Mouse (Mus musculus): ENCODE measurements at regions not wholly inside any gene's neighbourhood (a gene's known extent, or its start where the extent isn't known, plus 50 kb on each side); places are given as distances from the start of the nearest gene placed in this dataset.

GRCm38 (mm10) chr2:163138688-163139385, 51.2 kb upstream of the Gtsf1l start:
- DNase-seq (ENCODE audit: low spot score in 2 of 2): peak; percentile 39 to 66

- no peak for DNase-seq (ENCODE audit: low spot score in 2 of 2)
Observed at GRCm38 (mm10) chr2:163142762-163143388, 55.2 kb upstream of the Gtsf1l start.

GRCm38 (mm10) chr2:163143413-163143812, 55.8 kb upstream of the Gtsf1l start:
- no peak for DNase-seq (ENCODE audit: low spot score in 2 of 2)

DNA sequence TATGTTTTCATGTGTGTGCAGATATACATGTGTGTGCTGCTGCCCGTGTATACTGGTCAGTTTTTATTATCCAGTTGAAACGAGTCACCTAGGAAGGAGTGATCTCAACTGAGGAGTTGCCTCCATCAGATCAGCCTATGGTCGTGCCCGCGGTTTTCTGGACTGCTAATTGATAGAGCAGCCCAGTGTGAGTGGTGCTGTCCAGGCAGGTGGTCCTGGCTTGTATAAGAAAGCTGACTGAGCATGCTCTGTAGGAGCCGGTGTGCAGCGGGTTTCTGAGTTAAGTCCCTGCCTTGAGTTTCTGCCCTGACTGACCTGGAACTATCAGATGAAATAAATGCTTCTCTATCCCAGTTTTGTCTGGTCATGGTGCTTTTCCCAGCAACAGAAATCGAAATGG, 56.9 kb upstream of the Tox2 start:
- DNase-seq (ENCODE audit: low spot score in 2 of 2): no peak

DNA sequence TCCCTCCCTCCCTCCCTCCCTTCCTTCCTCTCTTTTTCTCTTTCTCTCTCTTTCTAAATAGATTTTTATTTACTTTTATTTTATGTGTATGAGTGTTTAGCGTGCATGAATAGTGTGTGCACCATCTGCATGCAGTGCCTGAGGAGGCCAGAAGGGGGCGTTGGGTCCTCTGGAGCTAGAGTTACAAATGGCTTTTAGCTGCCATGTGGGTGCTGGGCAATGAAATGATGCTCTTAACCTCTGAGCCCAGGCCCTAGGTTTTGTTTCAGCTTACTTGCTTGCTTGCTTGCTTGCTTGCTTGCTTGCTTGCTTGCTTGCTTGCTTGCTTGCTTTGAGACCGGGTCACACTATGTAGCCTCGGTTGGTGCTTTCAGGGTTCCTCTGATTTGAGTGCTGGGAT, 56.4 kb upstream of the Tox2 start:
- DNase-seq (ENCODE audit: low spot score in 2 of 2): no peak

DNA sequence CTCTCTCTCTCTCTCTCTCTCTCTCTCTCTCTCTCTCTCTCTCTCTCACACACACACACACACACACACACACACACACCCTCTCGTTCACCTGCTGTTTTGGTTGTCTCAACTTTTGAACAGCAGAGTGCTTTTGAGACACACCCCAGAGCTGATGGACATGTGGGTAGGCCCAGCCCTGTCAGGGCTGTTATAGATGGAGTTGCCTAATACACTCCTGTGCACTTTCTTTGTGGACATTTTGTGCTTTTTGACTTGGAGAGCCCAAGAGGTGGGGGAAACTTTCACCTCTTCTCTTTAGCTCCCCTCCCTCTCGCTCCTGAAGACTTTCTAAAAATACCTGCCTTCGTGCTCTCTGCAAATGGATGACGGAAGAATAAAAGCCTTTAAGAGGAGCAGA, 55.5 kb upstream of the Tox2 start:
- no peak for DNase-seq (ENCODE audit: low spot score in 2 of 2)

DNA sequence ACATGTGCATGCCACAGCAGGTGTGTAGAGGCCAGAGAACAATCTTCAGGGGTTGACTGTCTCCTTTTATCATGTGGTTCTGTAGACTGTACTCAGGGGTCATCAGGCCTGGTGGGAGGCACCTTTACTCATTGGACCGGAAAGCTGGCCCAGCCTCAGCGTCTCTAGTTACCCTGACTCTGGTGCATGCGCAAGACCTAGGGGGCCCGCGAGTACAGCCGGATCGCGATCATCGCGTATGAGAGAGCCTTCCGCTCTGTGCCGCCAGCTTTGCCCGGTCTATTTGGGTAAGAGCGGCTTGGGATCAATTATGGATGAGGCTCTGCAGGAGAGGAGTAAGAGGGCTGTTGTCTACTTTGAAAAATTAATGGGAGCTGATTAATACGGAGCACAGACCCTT, 51.9 kb upstream of the Tox2 start:
- DNase-seq (ENCODE audit: low spot score in 2 of 2): no peak

DNA sequence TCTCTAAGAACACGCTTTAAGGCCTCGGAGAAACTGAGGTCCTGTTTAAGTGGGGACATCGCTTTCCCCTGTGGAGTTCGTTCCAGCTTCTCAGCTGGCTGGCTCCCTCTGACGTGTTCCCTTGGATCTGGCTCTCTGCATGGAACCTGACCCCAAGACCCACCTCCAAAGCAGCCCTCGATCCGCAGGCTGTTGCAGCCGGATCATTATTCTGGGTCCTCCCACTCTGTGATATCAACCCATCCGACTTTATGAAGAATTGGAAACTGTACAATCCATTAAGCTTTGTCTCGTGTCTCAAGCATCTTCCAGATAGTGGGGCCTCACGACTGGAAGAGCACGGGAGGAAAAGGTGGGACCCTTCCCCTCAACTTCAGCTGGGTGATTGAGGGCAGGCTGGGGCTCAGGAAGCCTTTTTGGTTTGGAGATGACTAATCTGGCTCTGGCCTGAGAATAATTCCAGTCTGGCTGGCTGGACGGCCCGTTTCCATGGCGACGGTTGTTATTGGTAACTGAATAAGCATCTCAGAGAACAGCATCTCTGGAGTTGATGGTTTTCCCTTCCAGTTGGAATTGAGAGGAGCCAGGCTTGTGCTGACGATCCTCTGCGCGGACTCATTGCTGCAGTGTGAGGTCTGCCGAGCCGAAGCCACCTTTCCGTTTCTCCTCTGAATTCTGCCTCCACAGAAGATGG, 50.4 kb upstream of the Tox2 start:
- DNase-seq (ENCODE audit: low spot score in 2 of 2): peak; percentile 87 to 94

Measured in layer of hippocampus, adult 18-20 months (tissue).